Mouse (Mus musculus) ZHBTc4 (cell line): Measurements from ENCODE around the gene Elf2.

Experiments used
- DNase-seq: peaks from one replicate; pipeline ENCODE4 v3.0.0-alpha.2; 2011; ENCODE audit warnings: low read depth, low spot score

Elf2 gene

DNA sequence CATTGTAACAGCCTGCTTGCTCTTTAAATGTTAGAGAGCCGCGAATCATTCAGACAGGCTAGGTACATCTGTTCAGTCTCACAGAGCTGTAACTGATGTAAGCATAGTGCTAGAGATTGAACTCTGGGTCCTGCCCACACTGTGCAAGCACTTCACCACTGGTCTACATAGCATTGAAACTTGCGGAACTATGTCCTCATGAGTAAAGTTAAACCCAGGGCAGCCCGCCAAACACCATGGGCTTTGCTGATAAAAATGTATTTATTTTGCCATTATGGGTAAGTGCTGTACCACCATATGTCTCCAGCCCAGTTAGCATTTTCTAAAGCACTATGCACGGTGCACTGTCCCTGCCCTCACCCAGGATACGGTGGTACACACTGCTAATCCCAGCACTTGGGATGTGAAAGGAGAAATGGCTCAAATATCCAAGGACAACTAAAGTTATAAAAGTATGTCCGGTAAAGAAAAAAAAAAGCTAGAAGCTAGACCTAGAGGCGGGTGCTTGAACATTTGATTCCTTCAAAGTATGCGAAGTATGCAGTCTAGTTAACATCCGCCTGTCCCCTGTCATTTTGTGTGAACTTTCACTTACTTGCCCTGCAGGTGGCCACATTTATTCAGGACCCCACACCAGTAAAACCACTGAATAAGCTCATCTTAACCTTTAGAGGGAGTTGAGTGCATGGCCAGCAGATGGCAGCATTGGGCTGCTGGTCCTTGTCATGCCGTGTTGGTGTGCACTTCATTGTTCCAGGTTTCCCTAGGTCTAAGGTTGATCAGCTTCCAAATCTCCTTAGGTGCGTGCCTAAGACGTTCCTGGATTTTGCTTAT, 106.3 kb downstream of the Elf2 start:
- DNase-seq: peak; percentile 95

DNA sequence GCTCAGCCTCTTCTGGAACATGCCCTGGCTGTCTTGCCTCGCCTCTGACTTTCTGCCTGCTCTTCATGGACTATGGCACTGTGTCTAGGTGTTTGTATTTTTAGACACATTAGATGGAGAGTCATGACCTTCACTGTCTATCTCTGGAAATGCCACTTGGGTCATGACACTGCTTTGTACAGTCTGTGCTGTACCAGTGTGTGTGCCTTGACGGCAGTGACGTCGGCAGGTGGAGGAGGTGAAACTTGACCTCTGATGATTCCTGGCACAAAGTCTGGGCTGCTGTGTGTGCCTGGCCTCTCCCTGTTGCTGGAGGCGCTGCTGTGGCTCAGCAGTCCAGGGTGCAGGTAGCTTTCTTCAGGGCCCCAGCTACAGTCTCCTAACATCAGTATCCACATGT, 107.0 kb downstream of the Elf2 start:
- DNase-seq: no peak

DNA sequence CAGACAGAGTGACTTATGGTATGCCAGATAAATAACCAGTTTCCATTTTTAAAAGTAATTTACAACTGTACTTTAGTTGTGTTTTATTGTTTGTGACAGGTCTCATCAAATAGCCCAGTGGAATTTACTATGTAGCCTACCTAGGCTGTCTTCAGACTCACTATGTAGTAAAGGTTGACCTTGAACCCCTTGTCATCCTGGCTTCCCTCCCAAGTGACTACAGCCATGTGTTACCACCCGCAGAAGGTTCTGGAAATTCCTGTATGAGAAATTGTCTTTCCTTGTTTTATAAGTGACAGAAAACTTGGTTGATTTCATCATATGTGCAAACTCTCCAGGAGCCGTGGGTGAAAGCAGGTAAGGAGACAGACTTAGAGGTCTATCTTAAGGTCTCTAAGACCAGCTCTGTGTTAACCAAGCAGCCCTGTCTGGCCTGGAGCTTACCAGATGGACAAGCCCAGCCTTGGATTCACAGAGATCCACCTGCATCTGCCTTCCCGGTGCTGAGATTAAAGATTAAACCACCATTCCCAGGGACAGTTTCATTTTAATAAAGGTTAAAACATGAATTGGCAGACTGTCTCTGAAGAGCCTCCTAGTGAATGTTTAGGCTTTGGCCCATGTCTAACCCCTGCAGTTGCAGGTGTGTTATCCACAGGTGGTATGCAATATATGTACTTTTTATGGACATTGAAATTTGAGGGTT, 108.1 kb downstream of the Elf2 start:
- no peak for DNase-seq

DNA sequence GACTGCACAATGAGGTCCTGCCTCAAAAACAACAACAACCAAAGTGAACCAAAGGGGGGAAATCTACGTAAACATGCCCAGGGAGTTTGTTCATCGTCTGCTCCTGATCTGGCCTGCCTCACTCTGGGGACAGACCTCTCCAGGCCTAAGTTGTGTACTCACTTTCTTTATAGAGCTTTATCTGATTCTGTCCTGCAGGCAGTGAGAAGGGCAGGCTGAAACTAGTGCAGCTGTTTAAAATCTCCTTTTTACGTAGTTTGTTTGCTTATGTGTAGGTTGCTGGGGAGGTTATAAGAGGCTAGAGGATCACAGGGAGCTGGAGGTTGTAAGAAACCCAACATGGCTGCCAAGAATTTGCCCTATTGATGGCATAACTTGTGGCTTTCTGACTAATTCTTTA, 109.0 kb downstream of the Elf2 start:
- no peak for DNase-seq

DNA sequence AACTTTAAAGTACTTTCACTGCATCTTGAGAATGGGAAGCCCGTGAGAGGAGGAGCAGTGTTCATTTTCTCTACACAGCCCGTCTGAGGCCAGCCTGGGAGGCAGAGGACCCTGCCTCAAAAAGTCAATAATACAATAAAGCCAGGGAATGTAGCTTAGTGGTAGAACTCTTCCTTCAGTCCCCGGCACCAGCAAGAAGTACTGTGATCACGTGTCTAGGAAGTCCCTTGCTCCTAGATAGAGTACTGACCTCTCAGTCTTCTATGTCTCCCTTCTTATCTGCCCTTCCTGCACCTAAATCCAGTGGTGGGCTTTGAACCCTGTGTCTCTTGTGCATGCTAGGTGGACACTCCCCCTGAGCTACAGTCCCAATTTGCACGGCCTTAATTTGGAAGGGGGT, 109.6 kb downstream of the Elf2 start:
- no peak for DNase-seq

DNA sequence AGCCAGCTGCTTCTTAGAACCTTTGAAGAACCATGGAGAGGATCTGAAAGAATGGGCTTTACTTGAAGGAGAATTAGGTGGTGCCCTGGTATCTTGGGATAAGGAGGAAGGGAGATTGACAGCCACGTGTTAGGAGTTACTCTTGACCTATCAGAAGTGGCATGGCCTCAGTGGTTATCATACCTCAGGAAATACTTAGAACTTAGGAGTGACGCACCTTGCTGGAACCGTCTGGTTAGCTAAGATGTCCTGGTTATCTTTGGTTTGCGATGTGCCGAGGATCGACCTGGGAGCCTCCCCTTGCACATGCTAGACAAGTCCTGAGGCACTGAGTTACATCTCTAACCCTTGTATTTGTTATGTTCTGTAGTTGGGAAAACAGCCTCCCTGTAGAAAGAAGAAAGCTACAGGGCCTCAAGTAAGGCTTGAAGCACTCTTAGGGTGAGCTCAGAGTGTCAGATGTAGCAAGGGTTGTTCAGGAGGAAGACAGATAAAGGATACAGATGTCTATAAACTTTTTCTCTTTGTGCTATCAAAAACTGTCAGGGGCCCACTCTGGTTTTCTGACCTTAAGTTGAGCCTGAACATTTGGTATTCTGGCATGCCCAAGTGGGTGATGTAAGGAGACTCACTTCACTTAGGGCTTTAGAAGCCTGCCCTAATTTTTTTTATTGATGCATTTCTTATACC, 110.2 kb downstream of the Elf2 start:
- DNase-seq: no peak

DNA sequence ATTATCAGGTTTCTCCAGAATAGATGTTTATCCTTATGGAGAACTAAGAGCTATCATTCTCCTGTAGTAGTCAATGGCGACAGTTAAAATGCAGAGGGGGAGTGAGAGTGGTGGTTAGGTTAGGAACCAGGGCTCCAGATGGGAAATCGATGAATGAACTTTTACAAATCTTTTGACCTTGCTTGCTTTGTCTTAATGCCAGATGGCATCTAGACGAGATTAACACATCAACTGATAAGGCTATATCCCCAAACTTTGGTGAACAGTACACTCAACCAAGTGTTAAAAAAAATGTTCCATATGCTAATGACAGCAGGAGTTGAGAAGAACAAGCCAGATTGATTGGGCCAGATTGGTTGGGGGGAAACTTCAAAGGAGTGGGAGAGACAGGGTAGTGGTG, 111.2 kb downstream of the Elf2 start:
- DNase-seq: no peak

DNA sequence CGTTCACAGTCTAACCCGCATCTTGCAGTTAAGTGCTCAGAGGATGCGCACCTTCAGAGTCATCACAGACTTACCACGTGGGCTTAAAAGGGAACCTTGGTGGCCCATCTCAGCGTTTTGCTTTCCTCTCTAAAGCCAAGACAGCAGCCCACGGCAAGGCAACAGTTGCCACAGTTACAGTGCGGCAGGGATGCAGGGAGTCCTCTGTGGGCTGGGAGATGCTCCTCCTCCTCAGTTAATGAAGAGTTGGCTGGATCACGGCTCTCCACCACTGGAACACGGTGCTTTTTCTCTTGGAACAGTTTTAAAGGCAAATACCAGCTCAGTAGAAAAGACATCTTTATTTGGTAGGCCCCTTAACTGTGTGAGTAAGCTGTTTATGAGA, 111.7 kb downstream of the Elf2 start:
- no peak for DNase-seq

DNA sequence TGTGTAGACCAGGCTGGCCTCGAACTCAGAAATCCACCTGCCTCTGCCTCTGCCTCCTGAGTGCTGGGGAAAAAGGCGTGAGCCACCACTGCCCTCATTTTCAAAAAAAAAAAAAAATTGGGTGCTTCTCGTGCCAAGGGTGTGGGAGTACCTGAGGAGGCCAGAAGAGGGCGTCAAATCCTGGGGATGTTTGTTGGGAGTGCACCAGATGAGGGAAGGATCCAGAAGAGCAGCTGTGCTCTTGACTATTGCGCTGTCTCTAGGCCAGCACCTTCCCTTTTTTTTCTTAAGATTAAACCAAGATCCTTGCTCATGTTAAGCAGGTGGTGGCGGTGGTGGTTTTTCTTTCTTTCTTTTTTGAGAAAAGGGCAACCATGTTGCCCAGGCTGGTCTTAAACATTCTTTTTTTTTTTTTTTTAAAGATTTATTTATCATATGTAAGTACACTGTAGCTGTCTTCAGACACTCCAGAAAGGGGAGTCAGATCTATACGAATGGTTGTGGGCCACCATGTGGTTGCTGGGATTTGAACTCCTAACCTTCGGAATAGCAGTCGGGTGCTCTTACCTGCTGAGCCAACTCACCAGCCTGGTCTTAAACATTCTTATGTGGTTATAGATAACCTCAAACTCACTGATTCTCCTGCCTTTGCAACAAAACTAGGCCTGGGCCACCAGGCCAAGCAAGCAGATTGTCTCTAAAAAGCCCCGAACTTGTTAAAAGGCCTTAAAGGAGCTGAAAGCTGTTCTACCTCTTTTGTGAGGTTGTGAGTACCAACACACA, 112.2 kb downstream of the Elf2 start:
- DNase-seq: peak; percentile 91

DNA sequence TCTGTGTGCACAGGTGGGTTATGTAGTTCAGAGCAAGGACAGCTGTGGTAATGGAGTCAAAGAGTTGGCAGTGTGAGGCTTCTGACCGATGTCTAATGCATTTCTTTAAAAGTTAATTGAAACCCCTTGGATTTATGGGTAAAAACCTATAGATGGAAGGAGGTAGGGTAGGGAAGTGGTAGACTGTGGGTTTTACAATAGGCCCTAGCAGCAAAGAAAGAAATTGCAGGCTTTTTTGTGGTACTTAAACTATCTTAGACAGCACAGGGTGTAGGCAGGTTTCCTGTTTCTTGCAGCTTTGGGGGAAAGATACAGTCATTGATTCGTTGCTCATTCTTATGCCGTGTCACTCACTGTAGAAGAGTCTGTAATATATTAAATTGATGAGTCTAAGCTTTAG, 113.9 kb downstream of the Elf2 start:
- DNase-seq: no peak

DNA sequence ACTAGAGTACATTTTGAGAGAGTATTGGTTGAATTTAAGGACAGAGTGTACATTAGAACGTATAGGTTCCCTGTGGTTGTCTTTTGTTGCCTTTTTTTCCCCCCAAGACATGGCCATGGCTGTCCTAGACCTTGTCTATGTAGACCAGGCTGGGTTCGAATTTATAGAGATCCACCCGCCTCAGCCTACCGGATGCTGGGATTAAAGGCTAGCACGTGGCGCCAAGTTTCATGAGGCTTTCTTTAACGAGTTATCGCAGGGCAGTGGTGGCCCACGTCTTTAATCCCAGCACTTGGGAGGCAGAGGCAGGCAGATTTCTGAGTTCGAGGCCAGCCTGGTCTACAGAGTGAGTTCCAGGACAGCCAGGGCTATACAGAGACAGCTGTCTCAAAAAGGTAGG, 114.5 kb downstream of the Elf2 start:
- no peak for DNase-seq

DNA sequence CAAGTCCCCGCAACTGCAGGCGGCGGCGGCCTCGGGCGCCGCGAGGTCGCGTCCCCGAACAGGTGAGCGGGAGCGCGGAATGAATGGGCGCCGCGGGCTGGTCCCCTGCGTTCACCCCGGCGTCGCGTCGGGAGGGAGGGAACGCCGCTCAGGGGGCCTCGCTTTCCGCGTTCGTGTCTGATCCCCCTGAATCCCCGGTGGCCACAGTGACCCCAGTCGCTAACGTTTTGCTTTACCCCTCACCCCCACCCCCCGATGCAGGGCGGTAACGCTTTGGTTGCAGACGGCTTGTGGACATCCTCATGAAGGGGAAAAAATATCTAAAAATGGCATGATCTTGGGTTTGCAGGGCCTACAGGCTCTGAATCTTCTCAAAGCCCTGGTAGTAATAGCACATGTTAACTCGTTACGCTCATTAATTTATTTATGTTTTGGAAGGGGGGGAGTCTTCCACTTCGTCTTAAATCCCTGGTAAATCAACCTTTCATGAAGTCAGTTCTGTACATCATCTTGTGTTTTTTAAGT, 115.2 kb downstream of the Elf2 start:
- peak; percentile 27 for DNase-seq

DNA sequence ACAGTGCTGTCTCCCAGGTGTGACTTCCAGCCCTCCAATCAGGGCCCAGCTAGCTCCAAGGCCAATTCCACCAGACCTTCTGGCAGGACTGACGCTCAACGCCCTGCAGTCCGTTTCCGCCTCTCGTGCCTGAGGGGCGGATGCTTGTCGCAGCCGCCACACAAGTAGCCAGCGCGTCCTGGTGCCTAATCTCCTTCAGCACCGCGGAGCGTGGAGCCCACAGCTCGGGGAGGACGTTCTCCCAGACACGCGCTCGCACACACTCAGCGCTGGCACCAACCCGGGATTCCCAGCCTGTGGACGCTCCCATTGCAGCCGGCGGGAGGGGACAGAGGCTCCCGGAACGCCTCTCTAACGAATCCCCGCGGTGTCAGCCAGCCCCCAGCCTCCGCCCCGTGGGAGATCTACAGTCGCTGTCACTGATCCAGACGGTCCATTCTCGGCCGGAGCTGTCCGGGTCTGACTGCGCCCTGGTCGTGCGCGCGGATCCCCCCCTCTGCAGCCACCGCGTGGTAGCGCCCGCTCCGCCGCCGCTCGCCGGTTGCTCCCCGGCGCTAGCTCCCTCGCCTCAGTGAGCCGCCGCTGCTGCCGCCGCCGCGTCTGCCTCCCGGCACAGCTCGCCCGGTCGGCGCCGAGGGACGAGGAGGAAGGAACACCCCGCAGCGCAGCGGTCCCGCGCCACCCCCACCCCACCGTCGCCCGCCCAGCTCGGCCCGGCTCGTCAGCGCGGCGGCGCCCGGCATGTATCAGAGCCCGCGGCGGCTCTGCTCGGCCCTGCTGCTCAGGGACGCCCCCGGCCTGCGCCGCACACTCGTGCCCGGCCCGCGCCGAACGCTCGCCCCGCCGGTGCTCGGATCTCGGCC, 115.9 kb downstream of the Elf2 start, which contains the start of gene Noct:
TSS of gene Noct (plus strand) at position 85 of the 863 bp plus-strand sequence.
- DNase-seq: peak; percentile 95

DNA sequence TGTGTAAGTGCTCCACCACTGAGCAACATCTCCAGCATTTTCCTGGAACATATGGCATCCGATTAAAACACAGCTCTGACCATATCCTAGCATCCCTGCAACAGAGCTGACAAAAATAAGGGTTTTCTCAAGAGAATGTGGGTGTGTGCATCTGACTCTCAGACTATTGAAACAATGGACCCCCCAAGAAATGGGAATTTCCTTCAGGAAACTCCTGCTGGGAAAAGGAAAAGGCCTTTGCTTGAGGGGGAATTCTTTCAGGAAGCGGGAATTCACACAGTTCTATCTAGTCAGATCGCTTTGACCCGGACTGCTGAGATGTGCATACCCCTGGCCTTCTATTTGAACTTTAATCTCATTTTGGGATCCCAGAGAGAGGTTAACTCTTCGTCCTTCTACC, 116.9 kb downstream of the Elf2 start:
- peak; percentile 36 for DNase-seq

DNA sequence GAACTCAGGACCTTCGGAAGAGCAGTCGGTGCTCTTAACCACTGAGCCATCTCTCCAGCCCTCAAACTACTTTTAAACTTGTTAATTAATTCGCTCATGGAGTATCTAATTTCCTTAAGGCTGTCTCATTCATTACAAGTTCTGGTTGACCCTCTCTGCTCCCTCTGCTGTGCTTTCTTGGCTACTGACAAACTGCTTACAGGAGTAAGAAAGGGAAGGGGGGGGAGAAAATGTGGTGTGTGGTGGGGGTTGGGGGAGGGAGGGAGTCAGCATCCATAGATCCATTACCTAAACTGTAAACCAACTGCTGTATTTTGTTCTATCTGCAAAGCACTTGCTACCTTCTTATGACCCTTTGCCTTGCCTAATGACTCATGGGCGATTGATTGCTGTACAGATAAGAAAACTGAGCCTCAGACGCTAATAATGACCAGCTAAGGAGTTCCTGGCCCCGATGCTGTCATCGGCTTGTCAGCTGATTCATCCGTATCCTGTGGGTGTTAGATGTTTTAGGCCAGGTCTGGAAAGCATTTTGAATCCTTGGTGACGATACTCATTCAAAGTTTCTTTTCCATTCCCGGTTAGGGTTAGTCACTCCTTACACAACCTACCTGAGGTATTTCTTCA, 117.5 kb downstream of the Elf2 start:
- peak; percentile 42 for DNase-seq

DNA sequence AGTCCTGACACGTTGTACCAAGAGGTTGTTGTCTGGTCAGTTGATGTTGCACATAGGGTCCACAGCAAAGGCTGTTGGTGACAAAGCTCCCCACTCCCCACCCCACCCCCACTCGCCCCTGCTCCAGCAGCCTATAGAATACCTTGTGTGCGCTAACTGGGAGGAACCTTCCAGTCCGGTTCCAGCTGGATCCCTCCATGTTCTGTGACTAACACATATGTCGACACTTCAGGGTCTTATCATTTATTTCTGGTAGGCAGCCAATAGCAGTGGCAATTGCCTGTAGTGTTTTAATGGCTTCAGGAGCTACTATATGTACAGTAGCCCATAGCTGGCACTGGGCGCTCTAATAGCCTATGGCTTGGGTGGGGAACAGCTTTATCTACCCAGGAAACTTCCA, 118.2 kb downstream of the Elf2 start:
- DNase-seq: peak; percentile 26

DNA sequence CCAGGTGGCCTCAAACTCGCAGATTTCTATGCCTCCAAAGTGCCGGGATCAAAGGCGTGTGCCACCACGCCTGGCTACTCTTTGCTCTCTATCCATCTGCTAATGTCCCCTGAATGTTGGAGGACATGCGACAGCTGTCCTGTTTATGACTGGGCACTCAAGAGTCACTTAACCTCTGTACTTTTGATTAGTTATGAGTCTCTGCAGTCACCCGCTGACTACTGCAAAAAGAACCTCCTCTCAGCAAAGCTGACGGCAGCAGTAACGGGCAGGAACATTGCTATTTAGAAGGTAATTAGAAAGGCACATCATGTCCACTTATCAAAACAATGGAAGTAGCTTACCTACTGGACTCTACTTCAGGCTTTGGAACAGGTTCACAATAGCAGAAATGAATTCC, 118.6 kb downstream of the Elf2 start:
- DNase-seq: no peak

DNA sequence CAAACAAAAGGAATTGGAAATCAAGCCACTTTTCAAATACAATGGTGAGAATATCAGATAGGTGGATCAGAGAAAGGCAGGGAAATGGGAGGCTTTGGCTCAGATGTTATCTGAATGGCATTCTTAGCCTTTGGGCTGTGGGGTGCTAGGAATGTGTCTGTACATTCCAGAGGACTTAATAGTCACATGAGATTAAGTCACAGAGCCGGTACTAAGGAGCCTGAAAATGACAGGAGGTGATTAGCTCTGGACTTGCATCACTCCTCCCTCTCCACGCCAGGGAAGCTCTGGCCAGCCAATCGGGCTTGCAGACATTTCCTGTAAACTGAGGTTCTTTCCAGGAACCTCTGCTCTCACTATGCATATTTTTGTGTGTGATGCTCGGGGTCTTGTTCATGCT, 119.6 kb downstream of the Elf2 start:
- peak; percentile 68 for DNase-seq

DNA sequence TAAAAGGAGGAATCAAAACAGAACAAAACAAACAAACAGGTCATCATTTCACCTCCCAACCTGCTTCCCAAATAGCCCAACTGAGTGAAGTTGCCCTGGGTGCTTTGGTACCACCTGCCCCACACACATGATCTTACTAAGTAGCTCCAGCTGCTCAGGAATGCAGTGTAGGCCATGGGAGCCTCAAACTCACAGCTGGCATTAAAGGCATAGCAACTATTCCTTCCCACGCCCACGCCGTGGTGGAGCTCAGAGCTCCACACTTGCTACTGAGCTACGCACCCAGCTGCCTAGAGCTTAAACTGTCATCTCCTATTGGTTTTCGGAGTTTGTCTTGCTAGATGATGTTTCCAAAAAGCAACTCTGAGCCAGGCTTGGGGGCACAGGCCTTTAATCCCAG, 121.2 kb downstream of the Elf2 start:
- no peak for DNase-seq

DNA sequence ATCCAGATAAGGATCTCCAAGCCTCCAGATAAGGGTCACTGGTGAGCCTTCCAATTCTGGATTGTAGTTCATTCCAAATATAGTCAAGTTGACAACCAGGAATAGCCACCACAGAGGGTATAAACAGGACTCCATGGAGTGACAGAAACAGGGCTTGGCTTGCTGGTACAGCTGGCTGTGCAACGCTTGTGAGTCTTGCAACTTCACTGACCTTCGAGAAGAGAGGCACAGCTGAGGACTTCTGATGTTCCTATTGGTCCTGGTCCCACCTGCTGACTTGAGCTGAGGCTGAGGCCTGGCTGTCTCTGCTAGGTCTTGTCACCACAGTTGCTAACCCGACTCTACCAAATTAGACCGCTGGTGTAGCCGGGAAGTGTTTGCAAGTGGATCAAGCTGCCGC, 122.1 kb downstream of the Elf2 start:
- peak; percentile 23 for DNase-seq
